Mouse (Mus musculus) brain, embryonic 14.5 days (tissue): ENCODE data around the gene Fam214a.

Experiments
- CTCF ChIP-seq: fragments of 200-500 bp; IDR thresholded peaks from 2 replicates; pipeline ENCODE4 v1.5.1; 2012; ENCODE audit warnings: inconsistent platforms, mild to moderate bottlenecking, moderate library complexity, borderline replicate concordance; ENCODE audit not compliant: insufficient read depth, insufficient read length; ENCODE audit errors: extremely low read depth
- POLR2A ChIP-seq: fragments of 200-500 bp; IDR thresholded peaks from 2 replicates; pipeline ENCODE4 v1.6.1; 2012; ENCODE audit warnings: mild to moderate bottlenecking, inconsistent platforms, borderline replicate concordance; ENCODE audit not compliant: poor library complexity, insufficient read depth, insufficient read length, severe bottlenecking; ENCODE audit errors: extremely low read depth

DNA sequence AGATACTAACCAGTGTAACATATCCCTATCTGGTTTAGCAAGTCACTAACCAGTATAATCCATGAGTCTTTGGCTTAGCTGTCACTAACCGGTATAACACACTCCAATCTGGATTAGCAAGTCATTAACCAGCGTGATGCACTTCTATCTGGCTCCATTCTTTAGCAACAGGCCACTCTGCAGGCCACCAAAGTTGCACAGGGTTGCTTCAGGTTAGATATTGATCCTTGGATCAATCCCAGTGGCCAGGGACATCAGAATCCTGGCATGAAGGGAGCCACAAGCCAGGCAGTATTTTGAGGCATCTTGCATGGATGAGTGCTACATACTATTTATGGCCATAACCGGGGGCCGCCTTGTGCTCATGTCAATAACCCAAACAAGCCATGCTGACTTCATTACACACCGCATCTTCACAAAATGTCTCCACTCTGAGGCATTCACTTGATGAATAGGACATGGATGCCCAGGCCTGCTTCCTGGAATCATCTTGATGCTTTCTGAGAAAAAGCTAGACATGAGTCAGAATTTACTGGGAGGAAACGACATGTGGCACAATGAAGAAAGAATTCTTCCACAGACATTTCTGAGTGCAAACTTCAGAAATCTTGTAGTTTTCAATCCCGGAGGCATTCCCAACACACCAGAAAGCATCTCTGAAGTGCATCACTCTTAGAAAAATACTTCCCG lies 5.8 kb upstream of the Fam214a start:
- TF ChIP-seq CTCF (no peak), POLR2A (no peak)
